Mouse (Mus musculus) myocyte (in vitro differentiated cells): ENCODE results near the gene Zbp1.

Experiments
- CEBPB ChIP-seq: IDR thresholded peaks from 2 replicates; pipeline ENCODE4 v1.6.1; 2011; ENCODE audit warnings: mild to moderate bottlenecking, moderate library complexity; ENCODE audit not compliant: poor library complexity, insufficient read depth, severe bottlenecking
- E2F4 ChIP-seq: IDR thresholded peaks from one replicate; pipeline ENCODE4 v1.6.1; 2011; ENCODE audit warnings: mild to moderate bottlenecking, control low read depth, moderate library complexity; ENCODE audit not compliant: insufficient read depth
- MAX ChIP-seq: IDR thresholded peaks from one replicate; pipeline ENCODE4 v1.6.1; 2011; ENCODE audit warnings: low read depth, mild to moderate bottlenecking, control low read depth
- MYOD1 ChIP-seq, 3 experiments: IDR thresholded peaks; one replicate each; pipeline ENCODE4 v1.6.1; 2011; ENCODE audit warnings: control low read depth in 2 of 3, low read depth in 2 of 3, mild to moderate bottlenecking in 2 of 3, moderate library complexity in 1 of 3; ENCODE audit not compliant: insufficient read length in 2 of 3, control insufficient read depth in 1 of 3
- MYOG ChIP-seq, 3 experiments: IDR thresholded peaks; one replicate each; pipeline ENCODE4 v1.6.1; 2011; ENCODE audit warnings: control low read depth in 2 of 3, low read depth in 2 of 3, mild to moderate bottlenecking in 2 of 3; ENCODE audit not compliant: insufficient read length in 2 of 3, control insufficient read depth in 1 of 3, insufficient read depth in 1 of 3
- POLR2A ChIP-seq: IDR thresholded peaks from one replicate; pipeline ENCODE4 v1.6.1; 2011; ENCODE audit warnings: low read depth, mild to moderate bottlenecking, control low read depth, moderate library complexity; ENCODE audit not compliant: insufficient read length
- POLR2AphosphoS2 ChIP-seq: IDR thresholded peaks from one replicate; pipeline ENCODE4 v1.6.1; 2011; ENCODE audit warnings: low read depth, control low read depth; ENCODE audit not compliant: insufficient read length
- REST ChIP-seq: IDR thresholded peaks from one replicate; pipeline ENCODE4 v1.6.1; 2011; ENCODE audit warnings: mild to moderate bottlenecking, control low read depth, moderate library complexity; ENCODE audit not compliant: insufficient read depth, insufficient read length
- TCF12 ChIP-seq: IDR thresholded peaks from one replicate; pipeline ENCODE4 v1.6.1; 2011; ENCODE audit warnings: mild to moderate bottlenecking, control low read depth; ENCODE audit not compliant: poor library complexity, insufficient read depth, severe bottlenecking
- TCF3 ChIP-seq: IDR thresholded peaks from one replicate; pipeline ENCODE4 v1.6.1; 2011; ENCODE audit warnings: low read depth, control low read depth; ENCODE audit not compliant: insufficient read length
- USF1 ChIP-seq: IDR thresholded peaks from one replicate; pipeline ENCODE4 v1.6.1; 2011; ENCODE audit warnings: low read depth, mild to moderate bottlenecking, control low read depth, moderate library complexity

DNA sequence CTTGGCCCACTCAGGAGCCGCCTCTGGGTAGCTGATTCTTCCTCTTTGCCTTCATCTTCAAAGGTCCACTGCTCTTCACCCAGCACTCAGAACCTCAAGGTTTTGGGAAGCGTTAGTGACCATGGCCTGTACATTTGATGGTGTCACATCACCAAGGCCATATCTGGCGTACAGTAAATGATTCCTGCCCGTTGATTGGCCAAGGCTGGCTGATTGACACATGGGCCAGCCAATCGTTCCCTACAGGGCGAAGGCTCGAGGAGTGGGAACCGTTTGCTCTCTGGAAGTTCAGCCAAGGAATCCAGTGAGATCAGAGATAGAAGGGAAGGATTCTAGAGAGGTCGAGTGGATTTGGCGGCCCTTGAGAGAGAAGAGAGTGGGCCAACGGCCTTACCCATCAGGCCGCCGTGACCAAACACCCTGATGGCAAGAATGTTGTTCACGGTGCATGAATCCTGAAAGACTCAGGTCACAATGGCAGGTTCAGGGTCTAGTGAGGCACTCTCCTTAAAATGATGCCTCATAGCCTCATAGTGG lies 13.1 kb downstream of the Zbp1 start:
- TF ChIP-seq POLR2A (no peak), E2F4 (no peak), MAX (no peak), POLR2AphosphoS2 (no peak), CEBPB (no peak), MYOG (IDR thresholded peaks at IDR 0.05; ENCODE audit: control insufficient read depth in 1 of 3, insufficient read depth in 1 of 3, insufficient read length in 2 of 3, low read depth in 2 of 3) (no peak), MYOD1 (IDR thresholded peaks at IDR 0.05; ENCODE audit: control insufficient read depth in 1 of 3, insufficient read length in 2 of 3, low read depth in 2 of 3) (no peak), TCF3 (no peak), USF1 (no peak), TCF12 (no peak), REST (no peak)
